Mouse (Mus musculus) neural tube, embryonic 12.5 days (tissue): ENCODE measurements around the gene Bcl2l12. TPM values are rescaled to one million over a fixed set of nuclear protein-coding genes. Genes with fewer than 3 reads are reported as not detected.

Experiments
- ATAC-seq: fragments of 200-750 bp; cut with Nextera tagmentation; 2 replicates; pipeline ENCODE4 v1.8.0; 2017; ENCODE audit warnings: low read depth, mild to moderate bottlenecking, moderate TSS enrichment, moderate library complexity; ENCODE audit not compliant: low FRiP score
- H3K27ac ChIP-seq: fragments of 300-500 bp; sonication (generic); 2 replicates; pipeline ENCODE4 v1.5.1; 2016
- H3K27me3 ChIP-seq: fragments of 300-500 bp; sonication (generic); replicated peaks from 2 replicates; pipeline ENCODE4 v1.6.1; 2016; ENCODE audit warnings: mild to moderate bottlenecking
- H3K36me3 ChIP-seq: fragments of 300-500 bp; sonication (generic); 2 replicates; pipeline ENCODE4 v1.6.1; 2016; ENCODE audit warnings: mild to moderate bottlenecking
- H3K4me1 ChIP-seq: fragments of 300-500 bp; sonication (generic); 2 replicates; pipeline ENCODE4 v1.6.1; 2016
- H3K4me2 ChIP-seq: fragments of 300-500 bp; sonication (generic); replicated peaks from 2 replicates; pipeline ENCODE4 v1.6.1; 2016; ENCODE audit warnings: mild to moderate bottlenecking
- H3K4me3 ChIP-seq: fragments of 300-500 bp; sonication (generic); 2 replicates; pipeline ENCODE4 v1.5.1; 2016
- H3K9ac ChIP-seq: fragments of 300-500 bp; sonication (generic); 2 replicates; pipeline ENCODE4 v1.6.1; 2016; ENCODE audit warnings: mild to moderate bottlenecking
- H3K9me3 ChIP-seq: fragments of 300-500 bp; sonication (generic); 2 replicates; pipeline ENCODE4 v1.6.1; 2016; ENCODE audit warnings: mild to moderate bottlenecking
- WGBS: fragments of 180-500 bp; shearing (Covaris S2); methylation state at CpG from one replicate; pipeline ENCODE4 v1.1.7; 2016; 5-methylcytosine and 5-hydroxymethylcytosine counted together
- polyA plus RNA-seq: library from polyadenylated mRNA; unstranded; fragments of >200 nt; fragmentation: Nextera tagmentation; extraction: Ambion mirVana; gene quantifications from 2 replicates; pipeline ENCODE4 v1.2.1, GENCODE M21; 2016

Bcl2l12 gene
- polyA plus RNA-seq, 1 experiment from 2014 or later, result 42.9 TPM

- peak; percentile 93 for ATAC-seq
- under 1% methylated on average over 69 of the region's 69 CpGs for WGBS
Measured at GRCm38 (mm10) chr7:45015957-45016612, 17.6 kb upstream of the Bcl2l12 start, which contains the start of gene Scaf1. Scaf1 (minus strand) TSS chr7:45016363.

GRCm38 (mm10) chr7:45015344-45015956, 16.9 kb upstream of the Bcl2l12 start:
- no peaks in the 10 kb centered on the region for H3K27me3 ChIP-seq
- WGBS, result 2% methylated on average over 20 of the region's 20 CpGs

More at GRCm38 (mm10) chr7:45015957-45016612, 17.6 kb upstream of the Bcl2l12 start, which contains the start of gene Scaf1:
- Histone ChIP-seq H3K9me3 (no peaks in the 10 kb centered on the region), H3K36me3 (peaks cover 25% of the 10 kb centered on the region), H3K9ac (peak within 1 kb of the TSS; percentile 91), H3K4me3 (peak within 1 kb of the TSS; percentile 95), H3K4me2 (peak within 1 kb of the TSS; percentile 90), H3K4me1 (peaks cover 26% of the 10 kb centered on the region), H3K27ac (peak within 1 kb of the TSS; percentile 70), H3K27me3 (no peaks in the 10 kb centered on the region)

GRCm38 (mm10) chr7:45014096-45014451, 15.6 kb upstream of the Bcl2l12 start:
- no peak overlapping the region for H3K9ac ChIP-seq
- no peaks in the 10 kb centered on the region for H3K27me3 ChIP-seq
- peaks cover 26% of the 10 kb centered on the region for H3K4me1 ChIP-seq
- WGBS, result 94% methylated on average over 3 of the region's 3 CpGs
- no peak overlapping the region for H3K27ac ChIP-seq
- peaks cover 42% of the 10 kb centered on the region for H3K36me3 ChIP-seq
- peak overlapping the region; percentile 90; the same call in 1 of the 2 replicates for H3K4me2 ChIP-seq
- ATAC-seq, result no peak
- H3K9me3 ChIP-seq, result no peaks in the 10 kb centered on the region
- H3K4me3 ChIP-seq, result no peak overlapping the region

More at GRCm38 (mm10) chr7:45015344-45015956, 16.9 kb upstream of the Bcl2l12 start:
- Histone ChIP-seq H3K4me2 (peak overlapping the region; percentile 90), H3K4me3 (peak overlapping the region; percentile 95), H3K9ac (peak overlapping the region; percentile 91), H3K9me3 (no peaks in the 10 kb centered on the region), H3K36me3 (peaks cover 28% of the 10 kb centered on the region), H3K4me1 (peaks cover 26% of the 10 kb centered on the region), H3K27ac (peak overlapping the region; percentile 37)
- ATAC-seq, result no peak; the same call in 1 of the 2 replicates

GRCm38 (mm10) chr7:45013366-45014095, 15.0 kb upstream of the Bcl2l12 start:
- Histone ChIP-seq H3K4me2 (no peak overlapping the region), H3K27ac (no peak overlapping the region), H3K4me3 (no peak overlapping the region), H3K4me1 (peaks cover 26% of the 10 kb centered on the region), H3K9ac (no peak overlapping the region), H3K36me3 (peaks cover 48% of the 10 kb centered on the region), H3K27me3 (no peaks in the 10 kb centered on the region), H3K9me3 (no peaks in the 10 kb centered on the region)
- WGBS, result 96% methylated on average over 16 of the region's 16 CpGs
- ATAC-seq, result no peak

- Histone ChIP-seq H3K27me3 (no peaks in the 10 kb centered on the region), H3K4me3 (no peak overlapping the region), H3K9me3 (no peaks in the 10 kb centered on the region), H3K27ac (no peak overlapping the region), H3K36me3 (peaks cover 55% of the 10 kb centered on the region), H3K4me1 (peaks cover 19% of the 10 kb centered on the region), H3K9ac (no peak overlapping the region), H3K4me2 (no peak overlapping the region)
- no peak for ATAC-seq
- WGBS, result 88% methylated on average over 4 of the region's 4 CpGs
Measured at GRCm38 (mm10) chr7:45012824-45013223, 14.3 kb upstream of the Bcl2l12 start.

GRCm38 (mm10) chr7:45012011-45012410, 13.5 kb upstream of the Bcl2l12 start:
- WGBS, result 97% methylated on average over 6 of the region's 6 CpGs
- no peak for ATAC-seq
- Histone ChIP-seq H3K27ac (no peak overlapping the region), H3K4me3 (no peak overlapping the region), H3K4me2 (no peak overlapping the region; the same call in 1 of the 2 replicates), H3K4me1 (peaks cover 15% of the 10 kb centered on the region), H3K36me3 (peaks cover 63% of the 10 kb centered on the region), H3K9ac (no peak overlapping the region), H3K9me3 (no peaks in the 10 kb centered on the region), H3K27me3 (no peaks in the 10 kb centered on the region)

- WGBS, result 95% methylated on average over 19 of the region's 19 CpGs
Measured at GRCm38 (mm10) chr7:45008411-45008810, 9.9 kb upstream of the Bcl2l12 start.

GRCm38 (mm10) chr7:45007846-45008245, 9.3 kb upstream of the Bcl2l12 start:
- WGBS, result 96% methylated on average over 30 of the region's 30 CpGs
- peaks cover 95% of the 10 kb centered on the region for H3K36me3 ChIP-seq
- no peaks in the 10 kb centered on the region for H3K27me3 ChIP-seq
- H3K9ac ChIP-seq, result no peak overlapping the region
- H3K4me1 ChIP-seq, result peaks cover 3% of the 10 kb centered on the region; the same call in 1 of the 2 replicates
- H3K4me2 ChIP-seq, result no peak overlapping the region
- H3K4me3 ChIP-seq, result no peak overlapping the region
- no peak for ATAC-seq
- no peak overlapping the region for H3K27ac ChIP-seq
- no peaks in the 10 kb centered on the region for H3K9me3 ChIP-seq

More at GRCm38 (mm10) chr7:45008411-45008810, 9.9 kb upstream of the Bcl2l12 start:
- Histone ChIP-seq H3K9ac (no peak overlapping the region), H3K4me1 (peaks cover 3% of the 10 kb centered on the region; the same call in 1 of the 2 replicates), H3K27me3 (no peaks in the 10 kb centered on the region), H3K4me2 (no peak overlapping the region), H3K9me3 (no peaks in the 10 kb centered on the region), H3K27ac (no peak overlapping the region), H3K36me3 (peaks cover 95% of the 10 kb centered on the region), H3K4me3 (no peak overlapping the region)
- no peak for ATAC-seq

GRCm38 (mm10) chr7:45007141-45007540, 8.6 kb upstream of the Bcl2l12 start:
- H3K9ac ChIP-seq, result 0 out of 2 replicates have a peak overlapping the region, but pooled peaks have one; percentile 8
- WGBS, result 98% methylated on average over 29 of the region's 29 CpGs
- no peak for ATAC-seq
- H3K36me3 ChIP-seq, result peaks cover 95% of the 10 kb centered on the region
- H3K27me3 ChIP-seq, result no peaks in the 10 kb centered on the region
- peaks cover 3% of the 10 kb centered on the region; the same call in 1 of the 2 replicates for H3K4me1 ChIP-seq
- no peak overlapping the region for H3K27ac ChIP-seq
- H3K9me3 ChIP-seq, result no peaks in the 10 kb centered on the region
- no peak overlapping the region for H3K4me3 ChIP-seq
- H3K4me2 ChIP-seq, result no peak overlapping the region

- no peak overlapping the region for H3K9ac ChIP-seq
- no peak overlapping the region for H3K27ac ChIP-seq
- peaks cover 95% of the 10 kb centered on the region for H3K36me3 ChIP-seq
- H3K9me3 ChIP-seq, result no peaks in the 10 kb centered on the region
- H3K4me1 ChIP-seq, result peaks cover 3% of the 10 kb centered on the region; the same call in 1 of the 2 replicates
- no peak overlapping the region for H3K4me2 ChIP-seq
- no peak for ATAC-seq
- H3K27me3 ChIP-seq, result no peaks in the 10 kb centered on the region
- WGBS, result 98% methylated on average over 12 of the region's 12 CpGs
- no peak overlapping the region for H3K4me3 ChIP-seq
Measured at GRCm38 (mm10) chr7:45006503-45006902, 8.0 kb upstream of the Bcl2l12 start.

GRCm38 (mm10) chr7:45005321-45005992, 6.9 kb upstream of the Bcl2l12 start:
- Histone ChIP-seq H3K9ac (no peak overlapping the region), H3K4me2 (no peak overlapping the region), H3K9me3 (no peaks in the 10 kb centered on the region), H3K36me3 (peaks cover 98% of the 10 kb centered on the region), H3K4me1 (peaks cover 3% of the 10 kb centered on the region; the same call in 1 of the 2 replicates), H3K27ac (no peak overlapping the region), H3K27me3 (no peaks in the 10 kb centered on the region), H3K4me3 (no peak overlapping the region)
- no peak for ATAC-seq
- WGBS, result 94% methylated on average over 6 of the region's 6 CpGs
